Mouse (Mus musculus): ENCODE measurements around the gene Usp1. TPM values are rescaled to one million over a fixed set of nuclear protein-coding genes. Genes with fewer than 3 reads are reported as not detected.
"Not testable (repeated sequence)": the region's sequence is repeated elsewhere in the genome, so short reads cannot be mapped to it uniquely, and the experiment has no call there.

The Usp1 gene
- total and polyA plus RNA-seq, 2 experiments from 2014 or later: 10.6 to 22.5 TPM

- H3K9me3 ChIP-seq (ENCODE audit: low read length): no peaks in the 10 kb centered on the region
- ATAC-seq (ENCODE audit: low FRiP score) (no peak), DNase-seq (ENCODE audit: low spot score) (no peak)
- 93% methylated on average over 3 of the region's 3 CpGs for WGBS
- no peak overlapping the region for H3K4me3 ChIP-seq (ENCODE audit: low read depth, low read length)
- H3K27me3 ChIP-seq (ENCODE audit: insufficient read depth, low read length): no peaks in the 10 kb centered on the region
- H3K27ac ChIP-seq (ENCODE audit: low read depth, low read length): no peak overlapping the region
- no peak overlapping the region for H3K9ac ChIP-seq (replicated peaks; ENCODE audit: low read length, poor library complexity, severe bottlenecking)
- no peak overlapping the region for H3K4me2 ChIP-seq (ENCODE audit: low read depth, low read length, poor library complexity, severe bottlenecking)
- TF ChIP-seq CTCF (IDR thresholded peaks at IDR 0.05): no peak
- no peaks in the 10 kb centered on the region for H3K4me1 ChIP-seq (ENCODE audit: insufficient read depth, low read length)
- H3K36me3 ChIP-seq (ENCODE audit: insufficient read depth, low read length): peaks cover 34% of the 10 kb centered on the region
Observed at GRCm38 (mm10) chr4:98960243-98960642, 36.6 kb downstream of the Usp1 start.

- peak; percentile 38 for TF ChIP-seq CTCF (IDR thresholded peaks at IDR 0.05)
- Histone ChIP-seq H3K4me3 (ENCODE audit: low read depth, low read length) (no peak overlapping the region), H3K9me3 (ENCODE audit: low read length) (no peaks in the 10 kb centered on the region), H3K36me3 (ENCODE audit: insufficient read depth, low read length) (peaks cover 42% of the 10 kb centered on the region), H3K27me3 (ENCODE audit: insufficient read depth, low read length) (no peaks in the 10 kb centered on the region), H3K9ac (replicated peaks; ENCODE audit: low read length, poor library complexity, severe bottlenecking) (no peak overlapping the region), H3K4me2 (ENCODE audit: low read depth, low read length, poor library complexity, severe bottlenecking) (no peak overlapping the region), H3K4me1 (ENCODE audit: insufficient read depth, low read length) (no peaks in the 10 kb centered on the region), H3K27ac (ENCODE audit: low read depth, low read length) (no peak overlapping the region)
- 83% methylated on average over 3 of the region's 3 CpGs for WGBS
- ATAC-seq (ENCODE audit: low FRiP score) (no peak), DNase-seq (ENCODE audit: low spot score) (no peak)
Observed at GRCm38 (mm10) chr4:98969946-98970345, 46.3 kb downstream of the Usp1 start.

DNA sequence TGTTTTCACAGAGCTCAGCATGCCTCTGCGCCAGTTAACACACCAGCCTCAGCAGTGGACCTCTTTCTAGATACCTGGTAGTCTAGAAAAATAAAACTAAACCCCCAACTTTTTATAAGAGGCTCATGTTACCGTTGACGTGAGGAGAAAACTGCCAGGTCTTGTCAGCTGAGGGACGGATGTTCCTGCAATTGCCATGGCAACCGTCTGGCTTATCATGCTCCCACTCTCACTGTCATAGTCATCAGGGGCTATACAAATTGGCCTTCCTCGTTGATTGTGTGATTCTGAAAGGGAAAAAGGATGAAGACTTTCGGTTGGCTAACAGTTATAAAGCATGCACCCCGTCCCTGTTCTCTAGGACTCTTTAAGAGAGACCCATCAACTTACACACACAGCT is 52.1 kb downstream of the Usp1 start:
- DNase-seq (ENCODE audit: low spot score) (no peak), ATAC-seq (ENCODE audit: low FRiP score) (0 out of 2 replicates have a peak, but pooled peaks have one; percentile 10)
- Histone ChIP-seq H3K36me3 (ENCODE audit: insufficient read depth, low read length) (peaks cover 30% of the 10 kb centered on the region), H3K4me3 (ENCODE audit: low read depth, low read length) (no peak overlapping the region), H3K4me2 (ENCODE audit: low read depth, low read length, poor library complexity, severe bottlenecking) (no peak overlapping the region), H3K27me3 (ENCODE audit: insufficient read depth, low read length) (no peaks in the 10 kb centered on the region), H3K9me3 (ENCODE audit: low read length) (no peaks in the 10 kb centered on the region), H3K9ac (replicated peaks; ENCODE audit: low read length, poor library complexity, severe bottlenecking) (no peak overlapping the region), H3K4me1 (ENCODE audit: insufficient read depth, low read length) (no peaks in the 10 kb centered on the region), H3K27ac (ENCODE audit: low read depth, low read length) (no peak overlapping the region)
- TF ChIP-seq CTCF (IDR thresholded peaks at IDR 0.05): no peak
- 43% methylated on average over 8 of the region's 8 CpGs for WGBS

DNA sequence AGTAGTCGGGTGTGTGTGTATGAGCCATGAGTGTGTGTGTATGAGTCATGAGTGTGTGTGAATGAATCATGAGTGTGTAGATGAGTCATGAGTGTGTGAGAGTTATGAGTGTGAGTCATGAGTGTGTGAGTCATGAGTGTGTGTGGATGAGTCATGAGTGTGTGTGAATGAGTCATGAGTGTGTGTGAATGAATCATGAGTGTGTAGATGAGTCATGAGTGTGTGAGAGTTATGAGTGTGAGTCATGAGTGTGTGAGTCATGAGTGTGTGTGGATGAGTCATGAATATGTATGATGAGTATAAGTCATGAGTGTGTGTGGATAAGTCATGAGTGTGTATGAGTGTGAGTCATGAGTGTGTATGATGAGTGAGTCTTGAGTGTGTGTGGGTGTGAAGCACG is 54.7 kb downstream of the Usp1 start:
- ATAC-seq (ENCODE audit: low FRiP score); H3K9me3 ChIP-seq (ENCODE audit: low read length); H3K27ac ChIP-seq (ENCODE audit: low read depth, low read length); H3K27me3 ChIP-seq (ENCODE audit: insufficient read depth, low read length); H3K9ac ChIP-seq (replicated peaks; ENCODE audit: low read length, poor library complexity, severe bottlenecking); DNase-seq (ENCODE audit: low spot score); H3K4me1 ChIP-seq (ENCODE audit: insufficient read depth, low read length); H3K4me2 ChIP-seq (ENCODE audit: low read depth, low read length, poor library complexity, severe bottlenecking); H3K4me3 ChIP-seq (ENCODE audit: low read depth, low read length): not testable (repeated sequence)
- peaks cover 25% of the 10 kb centered on the region for H3K36me3 ChIP-seq (ENCODE audit: insufficient read depth, low read length)
- WGBS: 100% methylated on average over 2 of the region's 2 CpGs

DNA sequence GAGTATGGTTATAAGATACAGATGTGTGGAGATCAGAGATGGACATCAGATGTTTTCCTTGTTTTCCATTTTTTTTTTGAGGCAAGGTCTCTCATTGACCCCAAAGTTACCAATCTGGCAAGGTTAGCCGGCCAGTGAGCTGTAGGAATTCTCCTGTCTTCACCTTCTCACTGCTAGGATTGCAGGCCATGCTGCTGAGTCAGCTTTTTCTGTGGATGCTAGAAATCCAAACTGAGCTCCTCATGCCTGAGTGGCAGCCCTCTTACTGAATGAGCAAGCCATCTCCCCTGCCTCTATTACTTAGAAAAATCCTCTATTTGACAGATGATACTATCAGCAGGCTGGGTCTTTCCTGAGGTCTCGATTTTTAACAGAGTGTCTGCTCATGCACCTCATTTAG is 55.1 kb downstream of the Usp1 start:
- H3K36me3 ChIP-seq (ENCODE audit: insufficient read depth, low read length): peaks cover 29% of the 10 kb centered on the region
- no peak overlapping the region for H3K4me2 ChIP-seq (ENCODE audit: low read depth, low read length, poor library complexity, severe bottlenecking)
- H3K4me1 ChIP-seq (ENCODE audit: insufficient read depth, low read length): no peaks in the 10 kb centered on the region
- H3K27me3 ChIP-seq (ENCODE audit: insufficient read depth, low read length): no peaks in the 10 kb centered on the region
- TF ChIP-seq CTCF (IDR thresholded peaks at IDR 0.05): no peak
- H3K27ac ChIP-seq (ENCODE audit: low read depth, low read length): 0 out of 2 replicates have a peak overlapping the region, but pooled peaks have one; percentile 6
- H3K9me3 ChIP-seq (ENCODE audit: low read length): no peaks in the 10 kb centered on the region
- H3K4me3 ChIP-seq (ENCODE audit: low read depth, low read length): no peak overlapping the region
- no peak for ATAC-seq (ENCODE audit: low FRiP score)
- H3K9ac ChIP-seq (replicated peaks; ENCODE audit: low read length, poor library complexity, severe bottlenecking): no peak overlapping the region
- DNase-seq (ENCODE audit: low spot score): no peak
- 95% methylated on average over 2 of the region's 2 CpGs for WGBS

GRCm38 (mm10) chr4:98979976-98980375 is 56.4 kb downstream of the Usp1 start:
- H3K4me3 ChIP-seq (ENCODE audit: low read depth, low read length); H3K9ac ChIP-seq (replicated peaks; ENCODE audit: low read length, poor library complexity, severe bottlenecking); H3K27ac ChIP-seq (ENCODE audit: low read depth, low read length); ATAC-seq (ENCODE audit: low FRiP score); H3K4me1 ChIP-seq (ENCODE audit: insufficient read depth, low read length); DNase-seq (ENCODE audit: low spot score); H3K27me3 ChIP-seq (ENCODE audit: insufficient read depth, low read length); H3K4me2 ChIP-seq (ENCODE audit: low read depth, low read length, poor library complexity, severe bottlenecking); H3K9me3 ChIP-seq (ENCODE audit: low read length): not testable (repeated sequence)
- WGBS: 92% methylated on average over 3 of the region's 3 CpGs
- peaks cover 34% of the 10 kb centered on the region for H3K36me3 ChIP-seq (ENCODE audit: insufficient read depth, low read length)

All from midbrain, postnatal 0 days (tissue).